Mouse (Mus musculus) midbrain, embryonic 13.5 days (tissue): ENCODE measurements around the gene Egfl8. TPM values are rescaled to one million over a fixed set of nuclear protein-coding genes. Genes with fewer than 3 reads are reported as not detected.

Experiments
- ATAC-seq: fragments of 200-750 bp; cut with Nextera tagmentation; 2 replicates; pipeline ENCODE4 v1.8.0; 2017; ENCODE audit warnings: mild to moderate bottlenecking, moderate TSS enrichment, moderate library complexity
- H3K27ac ChIP-seq: fragments of 300-500 bp; sonication (generic); 2 replicates; pipeline ENCODE4 v1.5.1; 2015; ENCODE audit warnings: inconsistent platforms, mild to moderate bottlenecking, moderate library complexity
- H3K27me3 ChIP-seq: fragments of 300-500 bp; sonication (generic); 2 replicates; pipeline ENCODE4 v1.6.1; 2015; ENCODE audit warnings: mild to moderate bottlenecking, inconsistent platforms
- H3K36me3 ChIP-seq: fragments of 300-500 bp; sonication (generic); 2 replicates; pipeline ENCODE4 v1.6.1; 2015; ENCODE audit warnings: mild to moderate bottlenecking, inconsistent platforms
- H3K4me1 ChIP-seq: fragments of 300-500 bp; sonication (generic); replicated peaks from 2 replicates; pipeline ENCODE4 v1.6.1; 2015; ENCODE audit warnings: inconsistent platforms
- H3K4me2 ChIP-seq: fragments of 300-500 bp; sonication (generic); replicated peaks from 2 replicates; pipeline ENCODE4 v1.6.1; 2015; ENCODE audit warnings: moderate library complexity, mild to moderate bottlenecking, inconsistent platforms
- H3K4me3 ChIP-seq: fragments of 300-500 bp; sonication (generic); replicated peaks from 2 replicates; pipeline ENCODE4 v1.5.1; 2015; ENCODE audit warnings: mild to moderate bottlenecking, inconsistent platforms
- H3K9ac ChIP-seq: fragments of 300-500 bp; sonication (generic); replicated peaks from 2 replicates; pipeline ENCODE4 v1.6.1; 2015; ENCODE audit warnings: mild to moderate bottlenecking, inconsistent platforms
- H3K9me3 ChIP-seq: fragments of 300-500 bp; sonication (generic); 2 replicates; pipeline ENCODE4 v1.6.1; 2016; ENCODE audit warnings: mild to moderate bottlenecking, inconsistent platforms
- WGBS: fragments of 180-500 bp; shearing (Covaris S2); methylation state at CpG from one replicate; pipeline ENCODE4 v1.1.7; 2015; 5-methylcytosine and 5-hydroxymethylcytosine counted together
- polyA plus RNA-seq: library from polyadenylated mRNA; unstranded; fragments of >200 nt; fragmentation: Nextera tagmentation; extraction: Ambion mirVana; gene quantifications from 2 replicates; pipeline ENCODE4 v1.2.1, GENCODE M21; 2015

The Egfl8 gene
- polyA plus RNA-seq, 1 experiment from 2014 or later = 6.8 TPM

DNA sequence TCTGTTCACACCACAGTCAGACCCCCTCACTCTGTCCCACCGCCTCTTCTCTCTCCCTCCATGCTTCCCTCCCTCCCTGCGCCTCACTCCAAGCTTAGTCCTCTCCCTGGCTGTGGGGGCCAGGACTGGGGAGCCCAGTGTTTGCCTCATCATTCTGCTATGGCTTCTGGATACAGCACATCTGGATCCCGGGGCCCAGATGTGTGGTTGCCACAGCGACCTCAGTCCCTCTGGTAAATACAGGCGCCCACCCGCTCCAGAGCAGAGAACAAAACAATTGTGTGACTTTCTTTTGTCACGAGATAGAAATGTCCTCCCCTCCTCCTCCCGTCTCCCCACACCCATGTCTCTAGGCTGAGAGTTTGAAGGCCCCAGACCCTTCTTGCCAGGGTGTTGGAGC lies 40.9 kb upstream of the Egfl8 start:
- ATAC-seq = no peak
- 38% methylated on average over 8 of the region's 8 CpGs for WGBS
- 0 out of 2 replicates have a peak overlapping the region, but pooled peaks have one; percentile 1 for H3K9ac ChIP-seq

DNA sequence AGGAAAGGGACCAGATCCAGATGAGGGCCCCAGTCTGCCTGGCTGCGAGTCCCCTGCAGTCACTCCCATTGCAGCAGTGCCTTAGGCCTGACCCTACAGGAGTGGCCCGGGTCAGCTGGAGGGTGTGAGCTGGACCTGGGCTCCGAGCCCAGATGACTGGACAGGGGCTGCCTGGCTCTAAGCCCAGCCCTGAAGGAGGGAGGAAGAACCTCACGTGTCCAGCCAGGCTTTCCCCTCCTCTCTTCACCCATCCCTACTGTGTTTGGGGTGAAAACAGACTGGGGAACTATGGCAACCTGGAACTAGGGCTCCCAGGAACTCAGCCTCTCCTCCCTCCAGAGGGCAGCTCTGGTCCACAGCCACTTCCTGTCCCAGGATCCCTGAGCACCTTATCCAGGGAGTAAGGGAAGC lies 39.8 kb upstream of the Egfl8 start:
- Histone ChIP-seq H3K36me3 (peaks cover 44% of the 10 kb centered on the region), H3K4me1 (no peaks in the 10 kb centered on the region; the same call in 1 of the 2 replicates), H3K9me3 (no peaks in the 10 kb centered on the region), H3K27me3 (peaks cover 17% of the 10 kb centered on the region), H3K27ac (peak overlapping the region; percentile 4; the same call in 1 of the 2 replicates), H3K4me2 (no peak overlapping the region), H3K9ac (no peak overlapping the region), H3K4me3 (no peak overlapping the region)
- WGBS = 73% methylated on average over 4 of the region's 4 CpGs
- peak; percentile 18; the same call in 1 of the 2 replicates for ATAC-seq

More for the DNA sequence above, 40.9 kb upstream of the Egfl8 start:
- Histone ChIP-seq H3K9me3 (no peaks in the 10 kb centered on the region), H3K4me3 (no peak overlapping the region), H3K36me3 (peaks cover 34% of the 10 kb centered on the region), H3K27ac (no peak overlapping the region), H3K27me3 (peaks cover 27% of the 10 kb centered on the region), H3K4me2 (no peak overlapping the region), H3K4me1 (peaks cover 6% of the 10 kb centered on the region)

DNA sequence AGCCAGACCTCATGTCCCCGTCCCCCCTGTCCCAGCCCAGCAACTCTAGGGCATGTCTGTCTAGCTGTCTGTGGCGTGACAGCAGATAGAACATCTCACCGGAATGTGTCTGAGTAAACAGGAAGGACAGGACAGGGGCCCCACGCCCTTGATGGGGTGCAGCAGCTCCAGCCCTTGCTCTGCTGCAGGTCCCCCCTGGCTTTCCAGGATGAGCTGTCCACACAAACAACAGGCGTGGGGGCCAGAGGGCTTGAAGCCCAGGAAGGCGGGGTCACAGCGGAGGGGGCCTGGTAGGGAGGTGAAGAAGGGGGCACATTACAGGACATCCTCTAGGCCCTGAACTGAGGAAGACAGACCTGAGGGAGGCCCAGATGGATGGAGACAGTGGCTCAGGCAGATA lies 39.4 kb upstream of the Egfl8 start:
- peak overlapping the region; percentile 4; the same call in 1 of the 2 replicates for H3K27ac ChIP-seq
- peak; percentile 2; the same call in 1 of the 2 replicates for ATAC-seq
- H3K4me3 ChIP-seq = no peak overlapping the region
- H3K9me3 ChIP-seq = no peaks in the 10 kb centered on the region
- H3K9ac ChIP-seq = no peak overlapping the region
- H3K27me3 ChIP-seq = peaks cover 12% of the 10 kb centered on the region
- 84% methylated on average over 7 of the region's 7 CpGs for WGBS
- H3K4me1 ChIP-seq = no peaks in the 10 kb centered on the region; the same call in 1 of the 2 replicates
- H3K36me3 ChIP-seq = peaks cover 49% of the 10 kb centered on the region
- H3K4me2 ChIP-seq = no peak overlapping the region

DNA sequence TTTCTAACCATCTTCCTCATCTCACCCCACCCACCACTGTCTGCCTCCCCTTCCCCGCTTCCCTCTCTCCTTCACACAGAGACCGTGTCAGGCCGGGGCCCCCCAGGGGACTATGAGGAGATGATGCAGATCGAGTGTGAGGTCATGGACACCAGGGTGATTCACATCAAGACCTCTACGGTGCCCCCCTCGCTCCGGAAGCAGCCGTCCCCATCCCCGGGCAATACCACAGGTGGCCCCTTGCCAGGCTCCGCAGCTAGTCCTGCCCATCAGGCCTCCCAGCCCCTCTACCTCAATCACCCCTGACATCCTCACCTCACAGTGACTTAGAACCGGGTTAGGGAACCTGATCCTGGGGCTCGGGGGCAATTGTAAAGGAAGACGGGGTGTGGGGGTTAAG lies 38.6 kb upstream of the Egfl8 start:
- H3K36me3 ChIP-seq = peaks cover 56% of the 10 kb centered on the region
- H3K27me3 ChIP-seq = peaks cover 5% of the 10 kb centered on the region

DNA sequence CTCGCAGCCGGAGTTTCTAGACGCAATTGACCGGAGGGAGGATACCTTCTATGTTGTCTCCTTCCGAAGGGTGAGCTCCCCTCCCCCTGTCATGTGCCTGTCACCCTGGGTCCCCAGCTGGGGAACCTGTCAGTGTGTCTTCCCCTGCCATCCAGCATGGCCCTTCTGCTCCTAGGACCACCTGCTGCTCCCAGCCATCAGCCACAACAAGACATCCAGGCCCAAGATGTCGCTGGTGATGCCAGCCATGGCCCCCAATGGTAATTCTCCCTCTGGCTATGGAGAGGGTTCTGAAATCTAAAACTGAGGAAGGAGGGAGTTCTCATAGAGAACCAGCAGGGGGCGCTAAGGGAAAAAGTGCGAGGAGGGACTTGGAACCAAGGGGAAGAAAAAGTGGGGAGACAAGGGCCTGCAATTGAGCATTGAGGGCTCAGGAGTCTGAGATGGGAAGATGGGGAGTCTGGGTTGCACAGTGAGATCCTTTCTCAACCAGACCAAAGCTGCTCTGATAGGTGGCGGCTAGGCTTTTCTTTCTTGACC lies 38.0 kb upstream of the Egfl8 start:
- Histone ChIP-seq H3K4me3 (no peak overlapping the region), H3K9ac (no peak overlapping the region), H3K36me3 (peaks cover 61% of the 10 kb centered on the region), H3K27me3 (no peaks in the 10 kb centered on the region), H3K27ac (no peak overlapping the region), H3K4me2 (no peak overlapping the region), H3K4me1 (no peaks in the 10 kb centered on the region; the same call in 1 of the 2 replicates), H3K9me3 (no peaks in the 10 kb centered on the region)
- no peak for ATAC-seq
- WGBS = 66% methylated on average over 9 of the region's 9 CpGs

More for the DNA sequence above, 38.6 kb upstream of the Egfl8 start:
- Histone ChIP-seq H3K4me3 (no peak overlapping the region), H3K27ac (no peak overlapping the region), H3K4me2 (no peak overlapping the region), H3K4me1 (no peaks in the 10 kb centered on the region; the same call in 1 of the 2 replicates), H3K9me3 (no peaks in the 10 kb centered on the region), H3K9ac (no peak overlapping the region)
- no peak for ATAC-seq
- 96% methylated on average over 13 of the region's 13 CpGs for WGBS

DNA sequence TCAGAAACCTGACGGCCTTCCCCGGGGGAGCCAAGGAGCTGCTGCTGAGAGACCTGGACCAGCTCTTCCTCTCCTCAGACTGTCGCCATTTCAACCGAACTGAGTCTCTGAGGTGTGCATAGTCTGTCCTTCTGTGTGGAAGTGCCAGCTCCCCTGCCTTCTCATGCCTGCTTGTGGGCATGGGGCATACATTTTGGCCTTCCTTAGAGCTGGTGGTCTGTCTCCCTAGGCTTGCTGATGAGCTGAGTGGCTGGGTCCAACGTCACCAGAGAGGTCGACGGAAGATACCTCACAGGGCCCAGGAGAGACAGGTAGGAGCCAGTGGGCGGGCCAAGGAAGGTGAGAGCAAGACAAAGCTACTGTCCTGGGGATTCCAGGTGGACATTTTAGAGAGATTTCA lies 37.2 kb upstream of the Egfl8 start:
- ATAC-seq = no peak
- no peaks in the 10 kb centered on the region for H3K27me3 ChIP-seq
- WGBS = 94% methylated on average over 8 of the region's 8 CpGs
- peaks cover 7% of the 10 kb centered on the region for H3K4me1 ChIP-seq
- H3K9me3 ChIP-seq = no peaks in the 10 kb centered on the region
- H3K4me2 ChIP-seq = no peak overlapping the region
- H3K4me3 ChIP-seq = no peak overlapping the region
- H3K9ac ChIP-seq = no peak overlapping the region
- H3K27ac ChIP-seq = no peak overlapping the region
- peaks cover 61% of the 10 kb centered on the region for H3K36me3 ChIP-seq

DNA sequence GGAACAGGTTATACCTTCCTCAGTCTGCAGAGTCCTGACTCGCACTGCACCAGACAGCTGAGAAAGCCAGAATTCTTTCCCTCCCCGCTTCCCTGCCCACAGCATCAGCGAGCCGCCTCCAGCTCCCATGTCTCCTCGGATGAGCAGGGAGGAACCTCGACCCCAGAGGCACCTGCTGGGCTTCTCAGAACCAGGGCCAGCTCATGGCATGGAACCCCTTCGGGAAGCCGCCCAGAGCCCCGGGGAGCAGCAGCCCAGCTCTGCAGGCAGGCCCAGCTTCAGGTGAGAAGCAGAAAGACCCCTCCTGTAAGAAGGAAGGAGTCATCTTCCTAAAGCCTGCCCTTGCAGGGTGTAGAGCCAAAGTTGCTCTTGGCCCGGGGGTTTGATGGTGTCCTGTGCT lies 36.8 kb upstream of the Egfl8 start:
- no peak overlapping the region for H3K4me2 ChIP-seq
- ATAC-seq = no peak
- no peak overlapping the region for H3K4me3 ChIP-seq
- no peak overlapping the region for H3K9ac ChIP-seq
- WGBS = 91% methylated on average over 10 of the region's 10 CpGs
- no peak overlapping the region for H3K27ac ChIP-seq
- H3K4me1 ChIP-seq = peaks cover 12% of the 10 kb centered on the region
- no peaks in the 10 kb centered on the region for H3K9me3 ChIP-seq
- no peaks in the 10 kb centered on the region for H3K27me3 ChIP-seq
- H3K36me3 ChIP-seq = peaks cover 61% of the 10 kb centered on the region

DNA sequence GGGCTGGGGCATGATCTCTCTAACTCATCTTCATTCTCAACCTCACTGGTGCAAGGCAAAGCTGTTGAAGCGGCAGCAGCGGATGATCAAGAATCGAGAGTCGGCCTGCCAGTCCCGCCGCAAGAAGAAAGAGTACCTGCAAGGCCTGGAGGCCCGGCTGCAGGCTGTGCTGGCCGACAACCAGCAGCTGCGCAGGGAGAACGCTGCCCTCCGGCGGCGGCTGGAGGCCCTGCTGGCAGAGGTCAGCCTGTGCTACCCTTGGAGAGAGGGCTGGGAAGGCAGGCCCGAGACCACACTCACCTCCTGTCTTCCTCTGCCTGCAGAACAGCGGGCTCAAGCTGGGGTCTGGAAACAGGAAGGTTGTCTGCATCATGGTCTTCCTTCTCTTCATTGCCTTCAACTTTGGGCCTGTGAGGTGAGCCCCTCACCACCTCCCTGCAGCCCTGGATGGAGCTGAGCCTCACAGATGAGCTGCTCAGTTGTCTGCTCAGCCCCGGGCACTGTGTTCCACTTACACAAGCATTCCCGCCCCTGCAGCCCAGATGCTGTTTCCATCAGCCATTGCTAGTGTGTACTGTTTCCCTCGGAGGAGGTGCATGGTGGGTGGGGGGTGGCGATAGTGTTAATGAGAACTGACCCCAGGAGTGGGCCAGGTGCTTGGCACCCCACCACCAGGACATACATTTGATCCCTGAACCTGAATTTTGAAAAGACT lies 35.9 kb upstream of the Egfl8 start:
- Histone ChIP-seq H3K9me3 (no peaks in the 10 kb centered on the region), H3K4me2 (no peak overlapping the region), H3K4me3 (no peak overlapping the region), H3K27me3 (no peaks in the 10 kb centered on the region), H3K36me3 (peaks cover 61% of the 10 kb centered on the region), H3K4me1 (peaks cover 13% of the 10 kb centered on the region), H3K27ac (no peak overlapping the region), H3K9ac (no peak overlapping the region)
- ATAC-seq = no peak
- 43% methylated on average over 19 of the region's 19 CpGs for WGBS

DNA sequence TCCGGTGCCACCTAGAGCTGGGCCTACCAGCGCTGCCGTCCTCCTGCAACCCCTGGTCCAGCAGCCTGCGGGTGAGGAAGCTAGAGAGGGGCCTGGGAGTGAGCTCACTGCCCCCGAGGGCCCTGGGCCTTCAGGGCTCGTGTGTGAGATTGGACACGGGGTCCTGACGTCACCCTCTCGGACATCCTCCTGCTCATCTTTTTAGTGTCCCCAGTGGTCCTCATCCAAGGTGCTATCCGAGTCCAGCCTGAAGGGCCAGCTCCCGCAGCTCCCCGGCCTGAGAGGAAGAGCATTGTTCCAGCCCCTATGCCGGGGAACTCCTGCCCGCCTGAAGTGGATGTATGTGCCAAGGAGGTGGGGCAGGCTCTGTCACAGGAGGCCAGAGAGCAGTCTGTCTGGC lies 35.0 kb upstream of the Egfl8 start:
- no peaks in the 10 kb centered on the region for H3K27me3 ChIP-seq
- 90% methylated on average over 14 of the region's 14 CpGs for WGBS
- H3K27ac ChIP-seq = no peak overlapping the region
- no peak for ATAC-seq
- H3K36me3 ChIP-seq = peaks cover 61% of the 10 kb centered on the region
- no peak overlapping the region for H3K9ac ChIP-seq
- H3K4me3 ChIP-seq = no peak overlapping the region
- no peak overlapping the region for H3K4me2 ChIP-seq
- H3K9me3 ChIP-seq = no peaks in the 10 kb centered on the region
- peaks cover 21% of the 10 kb centered on the region for H3K4me1 ChIP-seq

DNA sequence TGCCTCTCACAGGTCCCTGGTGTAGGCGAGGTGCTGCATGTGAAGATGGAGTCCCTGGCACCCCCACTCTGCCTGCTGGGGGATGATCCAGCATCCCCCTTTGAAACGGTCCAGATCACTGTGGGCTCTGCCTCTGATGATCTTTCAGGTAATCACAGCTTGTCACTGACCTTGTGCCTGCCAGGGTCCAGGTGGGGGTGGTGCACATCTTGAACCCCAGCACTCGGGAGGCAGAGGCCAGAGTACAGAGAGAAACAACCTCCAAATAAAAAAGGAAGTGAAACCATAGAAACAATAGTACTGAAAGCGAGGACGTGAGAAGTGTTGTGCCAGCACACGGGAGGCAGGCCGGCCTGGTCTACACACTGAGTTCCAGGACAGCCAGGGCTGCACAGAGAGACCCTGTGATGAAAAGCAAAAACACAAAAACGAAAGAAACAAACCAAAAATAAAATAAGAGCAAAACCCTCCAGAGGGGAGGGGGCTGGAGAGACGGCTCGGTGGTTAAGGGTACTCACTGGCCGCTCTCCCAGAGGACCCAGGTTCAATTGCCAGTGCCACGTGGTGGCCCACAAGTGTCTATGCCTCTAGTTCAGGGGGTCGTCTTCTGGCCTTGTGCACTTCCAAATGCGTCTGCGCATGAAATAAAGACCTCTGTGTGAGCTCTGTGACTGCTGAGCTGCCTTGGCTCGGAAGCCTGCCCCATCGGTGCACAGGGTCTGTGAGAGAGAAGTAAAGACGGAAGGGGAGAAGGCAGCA lies 33.5 kb upstream of the Egfl8 start:
- no peak for ATAC-seq
- 93% methylated on average over 18 of the region's 18 CpGs for WGBS

DNA sequence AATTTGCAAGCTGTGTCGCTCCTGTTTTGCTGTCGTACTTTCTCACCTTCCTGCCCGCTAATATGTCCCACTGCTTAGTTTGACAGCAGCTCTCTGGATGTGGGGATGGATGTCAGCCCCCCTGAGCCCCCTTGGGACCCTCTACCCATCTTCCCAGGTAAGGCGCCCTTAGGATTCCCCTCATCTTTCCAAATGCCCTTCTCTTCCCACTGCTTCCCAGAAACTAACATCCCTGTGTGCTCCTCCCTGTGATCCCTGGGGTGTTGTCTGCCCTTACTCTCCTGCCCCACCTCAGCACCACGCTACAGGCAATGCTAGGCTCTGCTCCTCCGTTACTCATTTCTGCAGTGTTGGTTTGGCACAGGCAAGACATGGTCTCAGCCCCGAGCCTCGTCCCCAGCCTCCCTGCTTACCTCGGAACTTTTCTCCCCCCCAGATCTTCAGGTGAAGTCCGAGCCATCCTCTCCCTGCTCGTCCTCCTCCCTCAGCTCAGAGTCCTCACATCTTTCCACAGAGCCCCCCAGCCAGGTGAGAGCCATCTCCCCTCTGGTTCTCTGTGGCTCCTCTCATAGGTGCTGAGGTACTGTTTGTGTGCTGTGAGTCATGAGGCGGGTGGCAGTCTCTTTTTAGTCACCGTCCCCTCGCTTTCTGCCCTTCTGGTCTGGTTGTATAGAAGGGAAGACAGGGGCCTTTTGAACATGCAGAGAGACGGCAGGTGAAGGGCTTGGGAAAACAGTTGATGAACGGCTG lies 32.5 kb upstream of the Egfl8 start:
- no peaks in the 10 kb centered on the region for H3K27me3 ChIP-seq
- peaks cover 43% of the 10 kb centered on the region for H3K36me3 ChIP-seq
- H3K9ac ChIP-seq = peak overlapping the region; percentile 98
- H3K9me3 ChIP-seq = no peaks in the 10 kb centered on the region
- H3K4me3 ChIP-seq = peak overlapping the region; percentile 97
- ATAC-seq = no peak
- WGBS = 86% methylated on average over 16 of the region's 16 CpGs
- peak overlapping the region; percentile 91 for H3K4me2 ChIP-seq
- peaks cover 31% of the 10 kb centered on the region for H3K4me1 ChIP-seq
- no peak overlapping the region for H3K27ac ChIP-seq

More for the DNA sequence above, 33.5 kb upstream of the Egfl8 start:
- Histone ChIP-seq H3K9me3 (no peaks in the 10 kb centered on the region), H3K4me1 (peaks cover 31% of the 10 kb centered on the region), H3K4me2 (no peak overlapping the region), H3K27me3 (no peaks in the 10 kb centered on the region), H3K36me3 (peaks cover 51% of the 10 kb centered on the region), H3K9ac (no peak overlapping the region), H3K4me3 (no peak overlapping the region), H3K27ac (no peak overlapping the region)
